11 mouse cellular contexts compared by ENCODE assay signal in the genomic region with DNA sequence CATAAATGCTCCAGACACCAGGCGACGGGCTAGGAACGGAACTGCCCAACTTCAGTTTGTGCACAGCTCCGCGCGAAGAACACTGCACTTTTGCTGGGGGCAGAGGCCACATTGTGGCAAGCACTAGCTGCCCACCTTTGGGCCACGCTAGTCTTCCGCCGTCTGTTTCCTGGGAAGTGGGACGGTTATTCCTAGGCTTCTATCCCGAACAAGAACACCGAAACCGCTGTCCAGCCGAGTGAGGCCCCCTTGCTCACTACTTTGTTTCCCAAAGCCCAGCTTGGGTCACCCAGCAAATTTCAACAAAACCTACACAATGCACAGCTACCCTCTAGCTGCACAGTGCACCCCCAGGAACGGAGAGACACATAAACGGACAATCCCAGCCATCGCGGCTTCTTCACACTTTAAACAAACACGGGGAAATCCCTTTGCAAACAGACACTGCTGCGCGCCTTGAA. TPM values are rescaled to one million over a fixed set of nuclear protein-coding genes. Genes with fewer than 3 reads are reported as not detected.
DNase-seq lines count a peak whose midpoint lies in the region; ATAC-seq and TF ChIP-seq lines count a peak whose summit lies in the region.
"Had no signal": no experiment of that assay in that cellular context is flagged by ENCODE, and none has a peak within 500 bp of the region (broad histone marks: within the 10 kb centered on the region; RNA-seq: fewer than 3 reads in every experiment).

No protein-coding gene starts in this region.

- peak overlapping the region; percentile 33 for H3K4me2 ChIP-seq in heart, postnatal 0 days (ENCODE audit: low read depth, low read length)
- peak overlapping the region; percentile 21 for H3K4me2 ChIP-seq in midbrain, embryonic 16.5 days (ENCODE audit: low read length)

- H3K4me3 ChIP-seq in megakaryocyte, embryonic 14.5 days (replicated peaks): peak overlapping the region; percentile 84
- peak overlapping the region; percentile 29 for H3K4me3 ChIP-seq in heart, postnatal 0 days (ENCODE audit: low read depth, low read length)
- peak overlapping the region; percentile 23 for H3K4me3 ChIP-seq in midbrain, embryonic 16.5 days (ENCODE audit: low read depth, low read length)
- no peak overlapping the region for H3K4me3 ChIP-seq in thymus, adult 2 months (ENCODE audit: control insufficient read depth, insufficient read depth, low read length)

- peak; percentile 81 for DNase-seq in heart, adult 11 months
- DNase-seq in heart, postnatal 4 days: no peak
- peak; percentile 5 for DNase-seq in heart, postnatal 0 days (ENCODE audit: low spot score)
- DNase-seq in embryo, embryonic 10.5 days (ENCODE audit: low spot score): no peak
- DNase-seq in thymus, adult 2 months: no peak
- DNase-seq: cerebellum, adult 2 months had no signal

- no peaks in the 10 kb centered on the region for H3K36me3 ChIP-seq in megakaryocyte, embryonic 14.5 days (replicated peaks; ENCODE audit: low read length)
- no peaks in the 10 kb centered on the region for H3K36me3 ChIP-seq in heart, postnatal 0 days (replicated peaks; ENCODE audit: control insufficient read depth, insufficient read depth, low read length)
- no peaks in the 10 kb centered on the region for H3K36me3 ChIP-seq in midbrain, embryonic 16.5 days (ENCODE audit: control insufficient read depth, insufficient read depth, low read length)
- H3K36me3 ChIP-seq in thymus, adult 2 months (ENCODE audit: control insufficient read depth, insufficient read depth, low read length): no peaks in the 10 kb centered on the region

- TF ChIP-seq POLR2A in thymus, adult 2 months (IDR thresholded peaks at IDR 0.05; ENCODE audit: control insufficient read depth, extremely low read depth, insufficient read depth, low read length, poor library complexity): no peak

- H3K9ac ChIP-seq in heart, postnatal 0 days (replicated peaks; ENCODE audit: low read depth, low read length): no peak overlapping the region
- H3K9ac ChIP-seq in midbrain, embryonic 16.5 days (ENCODE audit: low read depth, low read length): 0 out of 2 replicates have a peak overlapping the region, but pooled peaks have one; percentile 24

- peaks cover 96% of the 10 kb centered on the region for H3K27me3 ChIP-seq in megakaryocyte, embryonic 14.5 days (replicated peaks)
- H3K27me3 ChIP-seq in heart, postnatal 0 days (ENCODE audit: control insufficient read depth, insufficient read depth, low read length): peaks cover 98% of the 10 kb centered on the region
- H3K27me3 ChIP-seq in midbrain, embryonic 16.5 days (ENCODE audit: control insufficient read depth, insufficient read depth, low read depth, low read length): peaks cover 43% of the 10 kb centered on the region
- peaks cover 19% of the 10 kb centered on the region for H3K27me3 ChIP-seq in thymus, adult 2 months (ENCODE audit: control insufficient read depth, insufficient read depth, low read length)

- H3K9me3 ChIP-seq in megakaryocyte, embryonic 14.5 days: no peaks in the 10 kb centered on the region; the same call in 1 of the 2 replicates
- H3K9me3 ChIP-seq in heart, postnatal 0 days (replicated peaks; ENCODE audit: control insufficient read depth, low read length): no peaks in the 10 kb centered on the region
- H3K9me3 ChIP-seq in midbrain, embryonic 16.5 days (replicated peaks; ENCODE audit: control insufficient read depth, low read length, poor library complexity, severe bottlenecking): no peaks in the 10 kb centered on the region

- WGBS in heart, postnatal 0 days: 3% methylated on average over 21 of the region's 21 CpGs
- WGBS in midbrain, embryonic 16.5 days: under 1% methylated on average over 21 of the region's 21 CpGs
- WGBS in thymus, adult 2 months: 3% methylated on average over 21 of the region's 21 CpGs

- TF ChIP-seq CTCF in heart, postnatal 0 days (IDR thresholded peaks at IDR 0.05; ENCODE audit: low read depth): no peak
- TF ChIP-seq CTCF in thymus, adult 2 months (IDR thresholded peaks at IDR 0.05; ENCODE audit: borderline replicate concordance, control insufficient read depth, extremely low read depth, insufficient read depth, low read length, poor library complexity): no peak

- no peak overlapping the region for H3K27ac ChIP-seq in heart, postnatal 0 days (ENCODE audit: low read depth)
- H3K27ac ChIP-seq in midbrain, embryonic 16.5 days (ENCODE audit: low read length): peak overlapping the region; percentile 70
- H3K27ac ChIP-seq in thymus, adult 2 months (ENCODE audit: control insufficient read depth, insufficient read depth, low read length): no peak overlapping the region

- ATAC-seq in megakaryocyte, adult 5-6 weeks (ENCODE audit: poor library complexity, severe bottlenecking): no peak
- no peak for ATAC-seq in heart, postnatal 0 days (ENCODE audit: insufficient read depth, low read depth)
- ATAC-seq in midbrain, embryonic 16.5 days: no peak

- TF ChIP-seq EP300 in heart, postnatal 0 days (IDR thresholded peaks at IDR 0.05; ENCODE audit: low read depth): no peak

- H3K4me1 ChIP-seq in megakaryocyte, embryonic 14.5 days: peaks cover 51% of the 10 kb centered on the region
- H3K4me1 ChIP-seq in heart, postnatal 0 days (ENCODE audit: control insufficient read depth, insufficient read depth): peaks cover 16% of the 10 kb centered on the region
- H3K4me1 ChIP-seq in midbrain, embryonic 16.5 days (ENCODE audit: control insufficient read depth, insufficient read depth, low read length): peaks cover 9% of the 10 kb centered on the region; the same call in 1 of the 2 replicates
- no peaks in the 10 kb centered on the region for H3K4me1 ChIP-seq in thymus, adult 2 months (replicated peaks; ENCODE audit: control insufficient read depth, insufficient read depth, low read length)

RNA-seq across cellular contexts. Expression of gene Dlx6, which starts 3.2 kb away (rescaled TPM):
- total RNA-seq in heart, postnatal 4 days (2021): not detected
- not detected in 2 replicates for polyA plus RNA-seq in megakaryocyte, embryonic 14.5 days (2012; ENCODE audit: insufficient read depth, low replicate concordance)
- not detected in 2 replicates for total RNA-seq in megakaryocyte, adult 5-6 weeks (2015)
- not detected in 2 replicates for total RNA-seq in megakaryocyte, adult 5-6 weeks (2017)
- not detected in 2 replicates for total RNA-seq in heart, postnatal 0 days (2014; rRNA removed; ENCODE audit: low replicate concordance)
- not detected in 2 replicates for polyA plus RNA-seq in heart, postnatal 0 days (2015; fragmentation: Nextera tagmentation; extraction: Ambion mirVana)
- polyA plus RNA-seq in midbrain, embryonic 16.5 days (2015; fragmentation: Nextera tagmentation; extraction: Ambion mirVana): 1.3 and 3.0 TPM in 2 replicates
- polyA plus RNA-seq in thymus, adult 2 months (2012; rRNA removed): not detected in 2 replicates
- total RNA-seq: gastrocnemius, adult 8-10 months had no signal
- polyA plus RNA-seq: cerebellum, adult 2 months; small intestine, adult 2 months had no signal

RNA-seq across cellular contexts. Expression of gene Dlx5, which starts 21.9 kb away (rescaled TPM):
- under 1 TPM; 0.43 to 0.50 TPM for total RNA-seq in heart, postnatal 4 days (2021)
- not detected in 2 replicates for polyA plus RNA-seq in megakaryocyte, embryonic 14.5 days (2012; ENCODE audit: insufficient read depth, low replicate concordance)
- total RNA-seq in megakaryocyte, adult 5-6 weeks (2015): not detected in 2 replicates
- not detected in 2 replicates for total RNA-seq in megakaryocyte, adult 5-6 weeks (2017)
- 0.58 TPM in 1 of 2 replicates, not detected in the other for total RNA-seq in heart, postnatal 0 days (2014; rRNA removed; ENCODE audit: low replicate concordance)
- polyA plus RNA-seq in heart, postnatal 0 days (2015; fragmentation: Nextera tagmentation; extraction: Ambion mirVana): 0.68 and 0.97 TPM in 2 replicates
- polyA plus RNA-seq in midbrain, embryonic 16.5 days (2015; fragmentation: Nextera tagmentation; extraction: Ambion mirVana): 9.7 and 20.7 TPM in 2 replicates
- polyA plus RNA-seq in thymus, adult 2 months (2012; rRNA removed): 0.41 and 0.71 TPM in 2 replicates
- total RNA-seq: gastrocnemius, adult 8-10 months had no signal
- polyA plus RNA-seq: cerebellum, adult 2 months; small intestine, adult 2 months had no signal

Comparison
In these comparisons a context has a peak if more than half of its experiments do, and no peak if none do; other contexts are left out.
1. DNase-seq: peak in heart, adult 11 months (single experiment) and heart, postnatal 0 days (single experiment); none in heart, postnatal 4 days (single experiment), embryo, embryonic 10.5 days (single experiment) and thymus, adult 2 months (single experiment).